Mouse (Mus musculus): ENCODE data around the gene Pde7b.

- TF ChIP-seq CTCF (IDR thresholded peaks at IDR 0.05; ENCODE audit: borderline replicate concordance, extremely low read depth, insufficient read depth, insufficient read length) = no peak
- no peak for TF ChIP-seq POLR2A (IDR thresholded peaks at IDR 0.05; ENCODE audit: borderline replicate concordance, extremely low read depth, insufficient read depth, insufficient read length, poor library complexity, severe bottlenecking)
Measured at GRCm38 (mm10) chr10:20504800-20505199, 220.1 kb downstream of the Pde7b start.

Measured in brain, embryonic 14.5 days (tissue).